Mouse (Mus musculus) cerebellum, adult 9-10 months (tissue): ENCODE results near the gene Rdh11.

ENCODE experiments used
- DNase-seq: peaks from one replicate; pipeline ENCODE4 v3.0.0; 2022

Rdh11 gene

GRCm38 (mm10) chr12:79138999-79139398 is 53.1 kb downstream of the Rdh11 start:
- no peak for DNase-seq

- DNase-seq: no peak
Observed at GRCm38 (mm10) chr12:79136949-79137348, 55.1 kb downstream of the Rdh11 start.

DNA sequence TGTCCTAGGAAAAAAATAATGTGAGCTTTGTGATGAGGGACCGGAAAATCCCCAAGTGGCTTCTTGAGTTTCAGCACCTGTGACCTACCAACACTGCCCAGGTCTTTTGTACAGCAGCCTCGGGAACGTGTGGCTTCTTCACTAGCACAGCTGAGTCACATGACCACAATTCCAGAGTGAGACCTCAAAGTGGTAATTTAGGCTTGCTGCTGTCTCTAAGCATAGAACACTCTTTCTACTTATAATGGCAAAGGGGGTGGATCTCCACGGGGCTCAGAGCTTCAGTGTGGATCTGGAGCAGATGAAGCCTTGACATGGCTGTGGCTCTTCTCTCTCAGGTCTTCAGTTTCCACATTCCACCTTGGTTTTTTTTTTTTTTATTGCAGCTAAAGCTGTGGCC is 57.0 kb downstream of the Rdh11 start:
- DNase-seq: no peak

- DNase-seq: no peak
Observed at GRCm38 (mm10) chr12:79134676-79135075, 57.4 kb downstream of the Rdh11 start.

DNA sequence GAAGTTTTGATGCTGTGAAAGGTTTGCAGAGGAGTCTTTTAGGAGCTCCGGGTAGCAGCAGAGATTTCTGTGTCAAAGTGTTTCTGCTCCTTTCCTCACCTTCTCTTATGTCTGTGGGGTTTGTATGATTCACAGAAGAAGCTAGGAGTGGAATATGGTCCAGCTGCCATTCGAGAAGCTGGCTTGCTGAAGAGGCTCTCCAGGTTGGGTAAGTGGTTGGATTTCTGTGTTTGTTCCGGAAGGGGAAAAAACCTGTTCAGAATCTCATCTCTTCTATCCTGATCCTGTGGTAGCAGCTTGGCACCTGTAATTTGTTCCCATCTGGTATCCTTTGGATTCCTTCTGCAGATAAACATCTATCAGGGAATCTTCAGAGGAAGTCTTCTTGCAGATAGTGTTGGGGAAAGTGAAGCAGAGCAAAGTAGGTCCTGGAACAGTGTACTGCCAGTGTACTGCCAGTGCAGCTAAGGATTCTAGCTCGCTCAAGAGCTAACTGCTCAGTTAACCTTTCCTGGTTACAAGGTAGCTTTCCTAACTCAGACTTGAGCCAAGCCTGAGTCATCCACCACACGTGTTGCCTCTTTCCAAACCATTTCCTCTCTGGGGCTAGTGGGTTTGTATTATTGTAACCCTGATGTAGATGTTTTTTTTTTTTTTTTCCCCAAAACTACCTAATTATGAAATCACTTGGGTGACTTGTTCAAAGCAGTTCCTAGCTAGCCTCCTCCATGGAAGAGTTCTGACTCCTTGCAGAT is 60.2 kb downstream of the Rdh11 start:
- no peak for DNase-seq

DNA sequence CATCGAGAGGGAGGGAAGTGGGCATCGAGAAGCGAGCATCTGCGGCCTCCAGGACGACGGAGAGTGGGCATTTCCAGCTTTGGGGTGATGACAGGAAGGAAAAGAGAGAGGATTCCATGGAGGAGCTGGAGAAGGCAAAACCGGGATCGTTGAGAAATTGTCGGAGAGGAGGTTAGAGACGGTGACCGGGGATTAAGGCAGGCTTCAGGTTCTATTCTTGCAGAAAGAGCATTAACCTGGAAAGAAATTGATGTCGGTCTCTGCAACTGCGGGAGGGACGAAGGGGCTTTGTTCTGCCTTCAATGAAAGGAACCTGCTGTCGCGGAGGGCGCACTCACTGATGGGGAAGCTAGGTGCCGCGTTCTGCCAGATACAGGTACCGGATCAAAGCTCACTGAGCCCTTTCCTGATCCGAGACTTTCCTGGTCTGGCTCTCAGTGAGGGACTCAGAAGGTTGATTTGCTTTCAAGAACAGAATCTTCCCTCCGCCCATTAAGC is 60.9 kb downstream of the Rdh11 start:
- no peak for DNase-seq

DNA sequence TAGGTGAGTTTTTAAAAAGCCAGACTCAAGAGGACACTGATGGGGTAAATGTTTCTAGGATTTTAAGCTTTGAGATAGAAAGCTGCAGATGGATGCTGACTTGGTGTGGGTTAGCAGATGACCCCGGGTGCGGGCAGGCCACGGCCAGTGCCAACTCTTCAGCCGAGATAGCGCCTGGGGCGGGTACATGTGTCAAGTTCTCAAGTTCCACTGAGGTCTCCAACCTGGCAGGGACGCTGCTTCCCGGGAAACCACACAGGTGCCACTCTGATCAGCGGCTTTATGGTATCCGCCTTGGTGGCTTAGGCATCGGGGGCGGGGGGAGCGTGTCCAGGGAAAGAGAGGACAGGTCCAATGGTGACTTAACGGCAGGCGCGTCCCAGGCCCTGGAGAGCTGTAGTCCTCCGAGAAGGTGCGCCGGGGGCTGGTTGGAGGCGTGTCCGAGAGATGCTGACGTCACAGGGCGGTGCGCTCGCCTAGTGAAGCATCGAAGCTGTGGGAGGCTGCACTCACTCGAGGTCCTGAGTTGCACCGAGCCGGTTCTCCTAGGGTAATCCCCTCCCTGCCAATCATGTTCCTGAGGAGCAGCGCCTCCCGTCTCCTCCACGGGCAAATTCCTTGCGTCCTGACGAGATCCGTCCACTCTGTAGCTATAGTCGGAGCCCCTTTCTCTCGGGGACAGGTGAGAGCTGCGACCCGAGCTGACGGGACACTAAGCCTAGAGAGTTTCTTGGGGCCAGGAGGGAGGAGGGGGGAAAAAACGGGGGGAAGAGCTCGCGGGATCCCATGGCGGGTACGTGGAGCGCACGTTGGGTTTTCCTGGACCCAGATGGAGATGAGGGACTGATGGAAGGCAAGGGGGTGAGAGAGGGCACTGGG is 61.6 kb downstream of the Rdh11 start, which contains the start of gene Arg2:
Gene Arg2, plus strand, starts transcription at position 479 of the 879 bp plus-strand sequence.
- peak; percentile 79 for DNase-seq
